Mouse (Mus musculus) spleen, adult 2 months (tissue): ENCODE measurements around the gene Dixdc1.

Experiments
- CTCF ChIP-seq: fragments of 200-500 bp; IDR thresholded peaks from 2 replicates; pipeline ENCODE4 v1.5.1; 2011; ENCODE audit warnings: mild to moderate bottlenecking, inconsistent platforms; ENCODE audit not compliant: insufficient read depth, insufficient read length, insufficient replicate concordance; ENCODE audit errors: extremely low read depth
- POLR2A ChIP-seq: fragments of 200-500 bp; IDR thresholded peaks from 2 replicates; pipeline ENCODE4 v1.6.1; 2011; ENCODE audit warnings: low read depth, low read length, inconsistent platforms

- TF ChIP-seq CTCF: no peak
- no peak for TF ChIP-seq POLR2A
These were observed 13.7 kb upstream of the Dixdc1 start for GRCm38 (mm10) chr9:50752784-50753615.
